Mouse (Mus musculus) kidney, adult 9 months (tissue): ENCODE results near the gene Mc1r.
A peak's percentile ranks its signal among the peaks of the same experiment; 100 is the strongest.
"Not testable (repeated sequence)": the region's sequence is repeated elsewhere in the genome, so short reads cannot be mapped to it uniquely, and the experiment has no call there.

Experiments used
- DNase-seq: peaks from one replicate; pipeline ENCODE4 v3.0.0; 2022

Gene Mc1r

GRCm38 (mm10) chr8:123431616-123432365 lies 24.9 kb downstream of the Mc1r start:
- no peak for DNase-seq

GRCm38 (mm10) chr8:123432381-123432780 lies 25.5 kb downstream of the Mc1r start:
- no peak for DNase-seq

- not testable (repeated sequence) for DNase-seq
These were observed 26.5 kb downstream of the Mc1r start for GRCm38 (mm10) chr8:123433241-123433974.

- DNase-seq: no peak
These were observed 34.9 kb downstream of the Mc1r start for GRCm38 (mm10) chr8:123441788-123442187.

DNA sequence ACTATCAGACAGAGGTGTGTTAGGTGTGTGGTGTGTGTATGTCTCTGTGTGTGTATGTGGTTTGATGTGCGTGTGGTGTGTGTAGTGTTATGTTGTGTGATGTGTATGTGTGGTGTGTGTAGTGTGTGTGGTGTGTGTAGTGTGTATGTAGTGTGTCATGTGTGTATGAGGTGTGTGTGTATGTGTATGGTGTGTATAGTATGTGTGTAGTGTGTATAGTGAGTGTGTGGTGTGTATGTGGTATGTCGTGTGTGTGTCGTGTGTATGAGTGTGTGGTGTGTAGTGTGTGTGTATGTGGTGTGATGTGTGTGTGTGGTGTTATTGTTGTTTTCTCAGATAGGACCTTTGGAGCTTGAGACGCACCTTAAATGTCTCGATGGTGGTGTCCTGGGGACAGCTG lies 35.4 kb downstream of the Mc1r start:
- DNase-seq: no peak

GRCm38 (mm10) chr8:123442871-123443575 lies 36.1 kb downstream of the Mc1r start:
- DNase-seq: peak; percentile 99

DNA sequence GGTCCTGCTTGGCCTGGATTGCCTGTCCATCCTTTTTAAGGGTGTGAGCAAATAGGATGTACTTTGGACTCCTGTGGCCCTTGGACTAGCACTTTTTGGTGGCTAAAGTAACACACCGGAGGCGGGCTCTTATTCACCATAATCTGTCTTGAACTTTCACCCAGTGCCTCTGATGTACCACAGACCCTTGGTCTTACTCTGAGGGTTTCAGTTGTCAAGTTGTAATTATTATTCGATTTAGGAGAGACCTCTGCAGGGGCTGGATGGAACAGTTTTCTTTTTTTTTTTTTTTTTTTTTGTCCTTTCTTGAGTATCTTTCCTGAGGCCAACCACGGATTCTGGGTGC lies 36.6 kb downstream of the Mc1r start:
- peak; percentile 94 for DNase-seq

GRCm38 (mm10) chr8:123444131-123444530 lies 37.2 kb downstream of the Mc1r start:
- DNase-seq: no peak

DNA sequence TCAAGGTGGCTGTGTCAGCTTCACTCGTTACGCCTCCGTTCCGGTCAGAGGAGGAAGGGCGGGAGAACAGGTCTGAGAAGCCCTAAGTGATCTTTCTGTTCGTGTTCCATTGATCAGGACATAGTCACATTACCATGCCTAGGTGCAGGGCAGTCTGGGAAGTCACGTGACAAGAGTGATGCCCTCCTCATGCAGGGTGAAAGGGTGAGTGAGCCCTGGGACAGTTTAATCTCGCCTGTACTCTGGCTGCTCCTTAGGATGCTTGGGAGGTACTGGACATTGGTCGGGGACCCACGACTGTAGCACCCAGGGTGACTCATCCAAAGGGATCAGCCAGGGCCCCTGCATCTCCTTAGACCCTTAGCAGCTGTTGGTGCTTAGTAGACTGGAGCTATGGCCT lies 39.1 kb downstream of the Mc1r start:
- DNase-seq: peak; percentile 59

GRCm38 (mm10) chr8:123446799-123447198 lies 39.9 kb downstream of the Mc1r start:
- DNase-seq: no peak

DNA sequence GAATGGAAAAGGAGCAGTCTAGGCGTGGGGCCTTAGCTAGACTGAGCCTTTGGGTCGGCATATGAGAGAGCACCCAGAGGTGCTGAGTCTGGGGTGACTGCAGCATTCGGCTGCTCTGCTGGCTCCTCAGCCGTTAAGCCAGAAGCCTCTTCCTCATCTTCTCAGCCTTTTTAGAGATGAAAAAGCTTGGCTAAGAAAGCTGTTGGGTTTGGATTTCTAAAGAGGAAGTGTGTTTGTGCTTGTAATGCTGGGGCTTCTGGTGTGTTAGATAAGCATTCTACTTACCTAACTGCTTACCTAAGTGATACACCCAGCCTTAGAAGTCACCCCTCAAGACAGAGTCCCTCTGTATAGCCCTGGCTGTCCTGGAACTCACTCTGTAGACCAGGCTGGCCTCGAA lies 43.9 kb downstream of the Mc1r start:
- no peak for DNase-seq

DNA sequence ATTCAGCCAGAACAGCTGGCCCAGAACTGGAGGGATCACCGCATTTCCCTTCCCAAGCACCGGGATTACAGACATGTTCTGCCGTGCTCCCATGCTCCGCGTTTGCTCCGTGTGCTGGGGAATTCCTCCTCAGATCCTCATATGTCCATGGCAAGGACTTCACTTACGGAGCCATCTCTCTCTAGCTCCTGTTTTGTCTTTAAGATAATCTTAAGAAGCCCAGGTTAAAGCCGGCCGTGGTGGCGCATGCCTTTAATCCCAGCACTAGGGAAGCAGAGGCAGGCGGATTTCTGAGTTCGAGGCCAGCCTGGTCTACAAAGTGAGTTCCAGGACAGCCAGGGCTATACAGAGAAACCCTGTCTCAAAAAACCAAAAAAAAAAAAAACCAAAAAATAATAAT lies 44.8 kb downstream of the Mc1r start:
- DNase-seq: not testable (repeated sequence)

DNA sequence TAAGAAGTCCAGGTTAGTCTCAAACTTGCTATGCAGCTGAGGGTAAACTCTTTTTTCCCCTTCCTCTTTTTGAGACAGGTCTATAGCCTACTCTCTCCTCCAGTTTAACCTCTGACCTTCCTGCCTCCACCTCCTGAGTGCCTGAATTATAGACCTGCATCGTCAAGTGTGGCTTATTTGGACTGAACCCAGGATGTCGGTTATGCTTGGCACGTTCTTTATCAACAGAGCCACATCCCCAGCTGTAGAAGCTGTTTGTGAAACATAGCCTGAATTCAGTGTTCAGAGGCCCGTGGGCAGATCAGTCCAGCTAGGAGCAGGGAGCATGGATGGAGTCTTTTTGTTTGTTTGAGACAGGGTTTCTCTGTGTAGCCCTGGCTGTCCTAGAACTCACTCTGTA lies 45.2 kb downstream of the Mc1r start:
- no peak for DNase-seq

- no peak for DNase-seq
These were observed 46.4 kb downstream of the Mc1r start for GRCm38 (mm10) chr8:123453291-123453690.

DNA sequence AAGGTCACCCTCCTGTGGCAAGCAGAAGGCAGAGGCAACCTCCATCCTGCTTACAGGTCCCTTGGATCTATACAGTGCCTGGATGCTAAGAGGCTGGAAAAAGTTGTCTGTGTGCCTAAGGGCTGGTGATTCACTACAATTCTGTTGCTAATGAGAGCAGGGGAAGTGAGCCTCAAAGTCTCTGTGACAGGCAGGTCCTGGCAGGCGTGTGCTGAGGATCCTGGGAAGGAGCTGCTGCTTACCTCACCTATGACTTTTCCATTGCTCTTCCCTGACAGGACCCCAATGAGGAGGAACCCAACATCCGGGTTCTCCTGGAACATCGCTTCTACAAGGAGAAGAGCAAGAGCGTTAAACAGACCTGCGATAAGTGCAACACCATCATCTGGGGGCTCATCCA lies 47.0 kb downstream of the Mc1r start:
- DNase-seq: no peak

DNA sequence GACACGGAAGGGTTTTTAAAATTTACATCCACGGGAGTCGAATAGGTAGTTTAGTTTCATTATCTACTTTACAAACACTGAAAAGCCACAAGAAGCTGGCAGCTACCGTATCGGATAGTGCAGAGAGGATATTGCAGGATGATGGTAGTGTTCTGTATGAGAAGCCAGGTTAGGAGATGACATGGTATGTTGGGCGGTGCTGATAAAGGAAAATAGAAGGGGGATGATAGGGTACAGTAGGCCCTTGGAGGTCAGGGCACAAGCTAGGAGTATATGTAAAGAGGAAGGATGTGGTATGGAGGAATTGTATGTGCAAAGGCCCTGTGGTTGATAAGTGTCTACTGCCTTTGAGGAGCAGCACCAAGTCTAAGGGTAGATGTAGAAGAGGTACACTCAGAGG lies 47.7 kb downstream of the Mc1r start:
- DNase-seq: no peak
